In the genomic region with DNA sequence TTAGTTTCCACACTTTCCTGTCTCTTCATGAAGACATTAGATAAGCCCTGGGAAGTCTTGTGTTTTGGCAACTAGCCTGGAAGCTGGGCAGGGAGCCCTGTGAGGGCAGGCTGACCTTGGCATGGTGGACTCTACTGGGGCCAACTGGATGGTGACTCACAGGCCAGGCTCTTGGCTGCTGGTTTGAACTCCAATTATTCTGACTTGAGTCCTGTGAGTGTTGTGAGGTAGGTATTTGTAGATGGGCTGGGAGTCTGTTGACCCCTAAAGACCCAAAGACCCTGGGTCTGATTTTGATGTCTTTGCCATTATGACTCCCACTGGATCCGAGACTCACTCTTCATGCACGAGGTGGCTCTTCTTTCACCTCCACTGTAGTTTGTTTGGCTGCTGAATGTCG, we compare ENCODE assay signal across 6 mouse cellular contexts.
DNase-seq lines count a peak whose midpoint lies in the region.

No protein-coding gene starts in this region.

- peak; percentile 7 for DNase-seq in 3134 (ENCODE audit: extremely low read depth, insufficient read length, low spot score)
- DNase-seq in adrenal gland, adult (ENCODE audit: inconsistent age in 2 of 2, low spot score in 1 of 2) = peak; percentile 57 to 70
- peak; percentile 43 for DNase-seq in adrenal gland, adult 8-10 months
- peak; percentile 43 for DNase-seq in fibroblast of lung, adult 2 months (ENCODE audit: low read depth)
- peak; percentile 92 for DNase-seq in heart, adult 11 months
- peak; percentile 5 for DNase-seq in heart, adult 9 months (ENCODE audit: low spot score in 2 of 2)

Comparison
In these comparisons a context has a peak if more than half of its experiments do, and no peak if none do; other contexts are left out.
1. Peak in every context shown above with its lines: DNase-seq.
2. DNase-seq: peak in every context shown above with its lines; median percentile 92 in heart, adult 11 months; 64 in adrenal gland, adult; 43 in adrenal gland, adult 8-10 months; 43 in fibroblast of lung, adult 2 months; 7 in 3134; 5 in heart, adult 9 months.